Mouse (Mus musculus) cerebellum, adult 18-20 months (tissue): ENCODE data around the gene Myom1.
A peak's percentile ranks its signal among the peaks of the same experiment; 100 is the strongest.

Experiments used
- DNase-seq, 2 experiments: peaks; one replicate each; pipeline ENCODE4 v3.0.0; 2021

Gene Myom1

DNA sequence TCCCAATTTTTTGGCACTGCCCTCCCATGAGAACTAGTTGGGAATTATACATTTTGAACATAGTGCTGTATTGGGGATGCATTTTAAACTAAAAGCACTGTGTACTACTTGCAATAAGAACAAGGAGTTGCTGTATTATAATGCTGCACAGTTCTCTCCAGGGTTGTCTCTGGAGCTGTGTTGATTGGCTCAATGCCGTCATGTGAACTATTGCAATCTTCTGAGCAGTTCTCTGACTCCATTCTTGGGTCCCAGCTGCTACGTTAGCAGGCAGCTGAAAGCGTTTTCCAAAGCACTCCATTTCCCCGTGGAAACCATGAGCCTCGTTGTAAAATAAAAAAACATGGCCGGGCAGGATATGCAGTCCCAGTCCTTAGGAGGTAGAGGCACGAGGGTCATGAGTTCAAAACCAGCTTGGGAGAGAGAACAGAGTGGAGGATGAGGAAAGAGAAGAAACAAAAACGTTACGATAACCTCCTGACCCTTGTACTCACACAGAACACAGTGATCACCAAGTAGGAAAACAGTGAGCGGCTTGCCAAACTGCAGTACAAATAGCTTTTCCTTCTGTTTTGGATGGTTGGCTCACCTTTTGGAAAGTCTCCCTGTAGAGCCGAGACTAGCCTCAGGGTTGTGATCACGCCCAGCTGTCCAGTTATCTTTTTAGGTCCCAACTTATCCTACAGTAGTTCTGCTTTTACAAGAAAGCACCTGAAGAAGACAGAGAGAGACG is 60.6 kb downstream of the Myom1 start:
- no peak for DNase-seq

DNA sequence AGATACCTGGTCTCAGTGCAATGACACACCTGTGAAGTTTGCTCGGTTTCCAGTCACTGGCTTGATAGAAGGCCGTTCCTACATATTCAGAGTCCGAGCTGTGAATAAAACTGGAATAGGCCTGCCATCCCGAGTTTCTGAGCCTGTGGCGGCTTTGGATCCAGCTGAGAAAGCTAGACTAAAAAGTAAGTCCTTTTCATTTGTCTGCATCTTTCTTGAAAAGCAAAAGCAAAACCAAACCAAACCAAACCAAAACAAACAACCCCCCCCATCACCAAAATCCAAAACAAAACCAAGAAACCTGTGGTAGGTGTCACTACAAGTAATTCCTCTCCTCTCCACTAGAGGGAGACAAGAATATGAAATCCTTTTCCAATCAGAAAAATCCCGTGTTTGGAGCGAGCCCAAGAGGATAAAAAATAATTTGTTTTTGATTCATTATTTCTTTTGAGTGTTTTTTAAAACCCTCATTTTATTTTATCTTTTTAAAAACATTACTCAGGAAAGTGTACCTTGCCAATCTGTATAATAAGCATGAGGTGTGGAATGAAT is 62.1 kb downstream of the Myom1 start:
- no peak for DNase-seq

DNA sequence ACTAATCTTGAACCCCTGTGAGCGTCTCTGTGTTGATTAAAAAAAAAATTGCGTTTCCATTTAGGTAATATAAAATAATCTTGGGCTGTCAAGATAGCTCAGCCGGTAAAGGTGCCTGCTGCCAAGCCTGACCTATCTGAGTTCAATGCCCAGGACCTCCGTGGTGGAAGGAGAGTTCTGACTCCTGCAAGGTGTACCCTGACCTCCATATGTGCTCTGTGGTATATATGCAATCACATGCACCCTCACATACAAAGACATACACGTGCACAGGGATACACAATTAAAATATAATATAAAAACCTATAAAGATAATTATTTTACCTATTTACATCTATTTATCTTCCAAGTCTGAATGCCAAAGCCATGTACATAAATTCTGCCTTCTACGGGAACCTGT is 62.7 kb downstream of the Myom1 start:
- DNase-seq, result no peak

DNA sequence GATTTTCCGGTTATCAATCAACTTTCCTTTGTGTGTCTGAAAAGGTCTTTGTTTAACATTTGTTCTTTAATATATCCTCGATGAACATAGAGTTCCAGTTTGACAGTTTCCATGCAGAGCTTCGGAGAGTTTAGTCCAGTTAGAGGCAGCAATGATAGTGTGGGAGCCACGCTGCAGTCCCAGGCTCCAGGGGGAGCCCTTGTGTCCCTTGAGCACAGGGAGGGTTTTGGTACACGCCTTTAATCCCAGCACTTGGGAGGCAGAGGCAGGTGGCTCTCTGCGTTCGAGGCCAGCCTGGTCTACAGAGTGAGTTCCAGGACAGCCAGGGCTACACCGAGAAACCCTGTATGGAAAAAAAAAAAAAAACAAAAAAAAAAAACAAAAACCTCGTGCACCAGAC is 66.7 kb downstream of the Myom1 start:
- DNase-seq, result no peak

DNA sequence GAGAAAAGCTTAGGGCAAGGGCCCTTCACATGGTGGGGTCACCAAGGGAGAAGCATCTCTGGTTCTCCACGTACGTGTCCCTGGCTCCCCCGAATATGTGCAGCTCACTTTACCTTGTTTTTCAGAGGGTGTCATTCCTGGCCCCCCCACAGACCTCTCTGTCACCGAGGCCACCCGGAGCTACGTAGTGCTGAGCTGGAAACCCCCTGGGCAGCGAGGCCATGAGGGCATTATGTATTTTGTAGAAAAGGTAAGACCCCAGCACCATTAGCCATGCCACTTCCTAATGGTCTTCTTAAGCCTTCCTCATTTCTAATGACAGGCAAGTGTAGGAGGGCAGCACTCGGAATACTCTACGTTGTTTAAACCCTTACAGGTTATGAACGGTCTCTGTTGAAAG is 69.5 kb downstream of the Myom1 start:
- DNase-seq, result no peak

DNA sequence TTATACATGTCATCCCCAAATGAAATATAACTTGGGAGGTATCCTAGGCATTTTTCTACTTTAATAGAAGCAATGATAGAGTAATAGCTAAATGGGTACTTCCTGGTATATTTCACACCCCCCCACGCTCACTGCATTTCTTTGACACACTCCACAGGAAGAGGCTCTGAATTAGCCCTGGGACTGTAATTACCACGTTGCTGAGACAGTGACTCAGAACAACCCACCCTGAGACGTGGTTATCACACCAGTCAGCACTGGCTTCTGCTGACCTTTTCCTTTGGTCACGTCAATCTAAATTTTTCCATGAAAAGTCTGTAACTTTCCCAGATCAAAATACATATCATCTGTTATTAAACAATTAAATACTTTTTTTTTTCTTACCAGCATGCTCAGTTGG is 72.0 kb downstream of the Myom1 start:
- DNase-seq, result no peak

DNA sequence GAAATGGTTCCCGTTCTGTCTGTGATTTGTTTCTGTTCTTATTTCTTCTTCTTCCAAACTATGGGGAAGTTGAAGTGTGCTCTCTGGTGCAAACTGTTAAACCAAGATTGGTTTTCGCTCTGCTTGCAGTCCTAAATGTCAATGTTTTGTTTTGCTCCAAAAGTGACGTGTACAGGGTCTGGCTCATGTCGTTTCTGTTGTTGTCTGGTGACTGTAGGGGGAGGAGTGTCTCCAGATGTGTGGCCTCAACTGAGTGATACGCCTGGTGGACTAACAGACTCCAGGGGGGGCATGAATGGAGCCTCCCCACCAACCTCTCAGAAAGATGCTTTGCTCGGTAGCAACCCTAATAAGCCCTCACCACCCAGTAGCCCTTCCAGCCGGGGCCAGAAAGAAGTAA is 79.6 kb downstream of the Myom1 start:
- DNase-seq, result no peak

DNA sequence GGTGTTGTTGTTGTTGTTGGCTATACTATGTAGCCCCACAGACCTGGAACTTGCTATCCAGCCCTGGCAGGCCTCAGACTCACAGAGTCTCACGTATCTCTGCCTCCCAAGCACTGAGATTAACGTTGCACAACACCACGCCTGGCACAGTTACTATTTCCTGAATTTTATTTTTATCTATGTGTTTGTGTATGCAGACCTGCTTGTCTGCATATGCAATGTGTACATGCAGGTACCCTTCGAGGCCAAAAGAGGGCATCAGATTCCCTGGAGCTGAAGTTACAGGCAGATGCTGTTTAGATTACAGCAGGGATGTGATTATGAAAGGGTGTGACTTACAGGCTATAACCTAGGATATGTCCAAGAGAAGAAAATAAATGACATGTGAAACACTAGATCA is 84.5 kb downstream of the Myom1 start:
- no peak for DNase-seq

DNA sequence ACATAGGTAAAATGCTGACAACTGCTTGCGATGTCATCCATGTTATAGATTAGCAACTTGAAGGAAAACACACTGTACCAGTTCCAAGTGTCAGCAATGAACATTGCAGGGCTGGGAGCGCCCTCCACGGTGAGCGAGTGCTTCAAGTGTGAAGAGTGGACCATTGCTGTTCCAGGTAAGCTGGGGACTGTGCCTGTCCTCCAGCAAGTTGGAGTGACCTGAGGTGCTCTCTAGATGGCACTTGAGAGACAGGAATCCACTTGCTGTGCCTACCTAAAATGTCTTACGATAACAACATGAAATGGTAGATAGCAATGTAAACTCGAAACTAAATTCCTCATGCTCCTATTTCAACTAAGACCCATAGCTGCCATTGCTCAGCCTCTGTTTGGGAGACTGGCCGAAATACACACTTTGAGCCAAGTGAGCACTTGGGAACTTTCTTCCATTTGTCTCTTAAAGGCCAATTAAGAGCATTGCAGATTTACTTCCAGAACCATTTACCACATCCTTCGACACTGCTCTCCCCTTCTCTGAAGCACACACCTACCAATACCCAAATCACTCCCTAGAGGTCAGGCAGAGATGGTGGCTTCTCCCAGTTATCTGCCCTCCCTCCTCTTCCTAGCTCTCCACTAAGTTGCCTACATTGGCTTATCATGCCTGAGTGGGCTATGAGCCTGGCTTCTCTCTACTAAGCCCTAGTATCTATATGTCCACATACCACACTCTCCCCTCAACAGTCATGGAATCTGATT is 85.1 kb downstream of the Myom1 start:
- no peak for DNase-seq

DNA sequence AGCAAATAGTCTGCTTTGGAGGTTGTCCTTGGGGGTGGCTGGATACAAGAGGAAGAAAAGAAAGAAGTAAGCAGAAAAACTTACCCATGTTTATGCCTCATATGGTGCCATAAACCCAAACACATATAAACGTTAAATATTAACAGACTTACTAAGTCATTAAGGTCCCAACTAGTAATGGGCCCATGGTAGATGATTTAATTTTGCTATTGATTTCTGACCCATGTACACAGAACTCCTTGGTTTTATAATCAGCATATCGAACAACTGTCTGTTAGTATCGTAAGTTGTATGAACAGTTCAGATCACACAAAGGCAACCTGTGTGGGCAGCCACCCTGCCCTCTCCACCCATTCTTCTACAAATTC is 85.7 kb downstream of the Myom1 start:
- no peak for DNase-seq

DNA sequence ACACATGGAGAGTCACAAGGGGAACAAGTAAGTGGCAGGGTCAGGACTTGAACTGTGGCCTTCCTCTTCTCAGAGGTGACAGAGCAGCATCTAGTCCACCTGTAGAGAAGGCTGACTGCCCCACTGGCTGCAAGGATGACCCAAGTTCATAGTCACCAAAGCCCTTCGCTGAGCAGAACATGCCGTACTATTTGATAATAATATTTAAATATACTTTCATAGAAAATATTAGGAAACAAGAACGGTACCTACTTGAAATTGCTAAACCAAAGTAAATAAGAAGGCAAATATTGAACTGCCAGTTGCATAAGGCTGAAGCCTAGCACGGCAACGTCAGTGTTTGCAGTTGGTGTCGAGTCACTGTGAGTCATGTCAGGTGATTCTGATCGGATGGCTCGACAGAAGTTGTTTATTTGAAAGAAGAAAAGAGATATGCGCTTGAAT is 86.6 kb downstream of the Myom1 start:
- no peak for DNase-seq

DNA sequence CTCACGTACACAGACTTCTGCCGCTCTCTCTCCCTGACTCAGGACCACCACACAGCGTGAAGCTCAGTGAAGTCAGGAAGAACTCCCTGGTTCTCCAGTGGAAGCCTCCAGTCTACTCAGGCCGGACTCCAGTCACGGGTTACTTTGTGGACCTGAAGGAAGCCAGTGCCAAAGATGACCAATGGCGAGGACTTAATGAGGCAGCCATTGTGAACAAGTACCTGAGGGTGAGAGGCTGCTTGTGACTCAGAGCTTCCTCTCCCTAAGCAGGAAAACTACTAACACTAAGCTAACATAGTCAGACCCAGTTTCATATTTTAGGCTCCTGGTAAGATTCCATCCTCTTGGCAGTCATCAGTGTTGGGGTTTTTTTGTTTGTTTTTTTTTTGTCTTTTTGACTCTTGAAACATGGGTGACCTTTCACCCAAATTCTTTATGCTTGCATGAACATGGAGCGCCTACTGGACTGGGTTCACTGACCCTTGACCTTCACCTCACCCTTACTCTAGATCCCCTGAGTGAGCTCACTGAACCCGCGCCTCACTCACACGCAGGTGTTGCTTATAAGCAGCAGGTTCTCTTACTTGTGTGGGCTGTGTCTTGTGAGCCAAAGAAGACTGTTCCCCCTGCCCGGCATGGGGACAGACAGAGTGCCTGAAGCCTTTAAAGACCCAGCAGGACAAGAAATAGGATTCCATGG is 87.5 kb downstream of the Myom1 start:
- DNase-seq, result no peak

DNA sequence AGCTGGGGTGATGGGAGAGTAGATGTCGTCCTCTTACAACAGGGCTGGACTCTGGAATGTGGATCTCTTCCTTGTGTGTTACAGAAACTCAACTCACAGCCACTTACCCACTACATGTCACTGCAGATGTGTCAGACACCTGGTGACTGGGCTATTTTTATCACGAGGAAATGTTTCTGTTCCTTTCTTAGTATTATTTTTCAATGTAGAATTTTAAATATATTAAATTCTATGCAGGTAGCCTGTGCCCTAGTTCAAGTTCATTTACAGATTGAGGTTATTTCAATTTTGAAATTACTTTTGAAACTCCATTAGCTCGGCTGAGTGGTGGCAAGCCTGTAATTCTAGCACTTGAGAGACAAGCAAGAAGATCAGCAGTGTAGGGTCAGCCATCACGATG is 88.6 kb downstream of the Myom1 start:
- no peak for DNase-seq

DNA sequence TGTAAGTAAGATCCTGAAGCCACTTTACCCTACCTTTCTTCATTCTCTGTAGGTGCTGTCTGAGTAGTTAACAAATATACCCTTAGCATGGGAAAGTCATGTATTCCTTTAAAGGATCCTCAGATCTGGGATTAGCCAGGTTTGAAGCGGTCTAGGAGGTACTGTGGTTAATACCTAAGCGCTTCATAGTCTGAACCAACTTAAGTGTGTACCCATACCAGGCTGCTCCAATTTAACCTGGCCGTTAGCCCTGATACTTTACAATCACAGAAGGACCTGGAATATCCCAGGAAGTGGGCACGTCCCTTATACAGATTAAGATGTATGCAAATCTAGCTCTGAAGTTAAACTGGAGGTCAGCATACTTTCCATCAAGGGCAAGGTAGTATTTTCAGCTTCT is 89.9 kb downstream of the Myom1 start:
- no peak for DNase-seq

DNA sequence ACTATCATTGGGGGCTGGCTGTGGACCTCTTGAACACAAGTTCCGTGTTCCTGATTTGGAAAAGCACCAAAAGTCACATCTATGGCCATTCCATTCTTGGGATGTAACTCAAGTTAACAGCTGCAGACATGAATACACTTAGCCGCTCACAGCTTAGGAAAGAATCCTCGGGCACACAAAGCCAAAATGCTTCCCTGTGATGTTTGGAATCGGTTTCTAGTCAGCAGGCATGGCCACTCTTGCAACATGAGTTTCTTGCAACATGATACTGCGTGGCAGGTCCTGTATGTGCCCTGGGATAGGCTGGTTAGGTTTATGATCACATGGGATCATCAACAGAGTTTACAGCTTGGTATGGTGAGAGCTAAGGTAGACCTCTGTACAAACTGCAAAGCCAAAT is 91.4 kb downstream of the Myom1 start:
- DNase-seq, result no peak

DNA sequence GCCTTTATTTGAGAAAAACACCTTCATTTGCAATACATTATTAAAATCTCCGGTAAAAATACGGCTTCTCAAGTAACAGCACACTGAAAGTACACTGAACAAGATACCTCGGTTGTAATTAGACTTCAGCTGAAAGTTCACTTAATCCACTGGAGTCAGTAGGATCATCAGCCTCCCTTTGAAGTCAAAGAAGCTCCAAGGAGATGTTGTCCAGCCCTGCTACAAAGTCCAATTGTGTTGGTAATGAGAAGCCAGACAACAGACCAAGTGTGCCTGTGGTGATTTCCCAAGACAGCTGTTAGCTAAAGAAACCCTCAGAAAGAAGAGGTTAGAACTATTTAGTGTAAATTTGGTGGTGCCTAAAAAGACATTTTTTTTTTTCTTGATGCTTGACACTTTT is 92.0 kb downstream of the Myom1 start:
- no peak for DNase-seq

DNA sequence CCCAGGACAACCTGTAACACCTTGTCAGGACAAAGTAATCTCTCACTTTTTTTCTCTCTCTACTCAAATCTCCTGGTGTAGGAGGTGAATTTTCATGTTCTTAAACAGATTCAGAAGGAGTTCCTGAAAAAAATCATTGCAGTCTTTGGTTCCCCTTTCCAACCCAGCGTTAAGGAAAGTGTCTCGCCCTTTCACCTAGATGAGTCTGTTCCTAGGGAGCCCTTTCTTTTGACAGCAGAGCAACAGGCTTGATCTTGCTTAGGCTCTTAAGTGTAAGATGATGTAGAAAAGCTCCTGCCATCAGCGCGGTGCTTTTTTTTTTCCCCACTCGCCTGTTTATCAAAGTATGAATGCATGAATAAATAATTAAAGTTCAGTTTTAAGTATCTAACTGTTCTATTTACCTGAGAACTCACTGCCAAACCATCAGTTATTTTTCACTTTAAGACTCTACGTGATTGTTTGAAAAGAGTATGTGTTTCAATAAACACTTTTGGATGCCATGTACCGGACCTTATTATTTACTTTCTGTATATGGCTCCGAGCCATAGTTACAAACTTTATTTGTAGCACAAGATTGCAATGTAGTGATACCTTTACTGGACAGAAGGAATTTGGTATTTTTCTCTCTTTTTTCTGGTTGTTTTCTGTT is 94.2 kb downstream of the Myom1 start:
- no peak for DNase-seq

DNA sequence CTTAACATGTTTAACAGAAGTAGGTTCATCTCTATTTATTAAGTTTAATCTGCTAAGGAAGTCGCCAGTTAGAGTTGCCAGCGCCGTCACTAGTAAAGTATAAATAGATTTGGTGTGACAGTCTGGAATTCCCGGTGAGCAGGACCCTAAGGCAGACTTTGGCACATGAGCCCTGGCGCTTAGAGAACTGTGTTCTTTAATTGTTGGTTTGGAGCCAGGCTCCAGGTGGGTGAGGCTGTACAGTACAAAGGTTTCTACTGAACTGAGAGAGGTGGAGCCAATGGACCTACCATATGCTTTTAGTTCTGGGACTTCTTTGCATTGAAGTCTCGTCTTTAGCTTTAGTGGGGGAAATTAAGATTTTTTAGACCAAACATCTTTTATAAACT is 94.8 kb downstream of the Myom1 start:
- peak; percentile 2 to 13 for DNase-seq

DNA sequence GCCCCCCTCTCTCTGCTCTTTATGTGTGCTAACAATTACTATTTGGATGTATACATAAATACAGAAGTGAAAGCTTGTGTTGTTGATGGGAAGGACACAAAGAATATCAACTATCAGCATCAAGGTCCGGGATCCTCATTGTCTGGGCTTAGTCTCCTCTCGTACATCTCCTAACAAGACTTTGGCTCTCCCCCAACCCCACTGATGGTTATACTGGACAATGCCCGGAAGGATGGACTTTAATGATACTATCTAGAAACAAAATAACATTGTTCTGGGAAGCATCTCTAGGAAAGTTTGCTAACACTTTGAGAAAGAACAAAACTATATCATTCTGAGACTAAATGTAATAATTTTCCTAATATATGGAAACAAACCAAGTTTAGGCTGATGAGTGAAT is 96.2 kb downstream of the Myom1 start:
- DNase-seq, result no peak

DNA sequence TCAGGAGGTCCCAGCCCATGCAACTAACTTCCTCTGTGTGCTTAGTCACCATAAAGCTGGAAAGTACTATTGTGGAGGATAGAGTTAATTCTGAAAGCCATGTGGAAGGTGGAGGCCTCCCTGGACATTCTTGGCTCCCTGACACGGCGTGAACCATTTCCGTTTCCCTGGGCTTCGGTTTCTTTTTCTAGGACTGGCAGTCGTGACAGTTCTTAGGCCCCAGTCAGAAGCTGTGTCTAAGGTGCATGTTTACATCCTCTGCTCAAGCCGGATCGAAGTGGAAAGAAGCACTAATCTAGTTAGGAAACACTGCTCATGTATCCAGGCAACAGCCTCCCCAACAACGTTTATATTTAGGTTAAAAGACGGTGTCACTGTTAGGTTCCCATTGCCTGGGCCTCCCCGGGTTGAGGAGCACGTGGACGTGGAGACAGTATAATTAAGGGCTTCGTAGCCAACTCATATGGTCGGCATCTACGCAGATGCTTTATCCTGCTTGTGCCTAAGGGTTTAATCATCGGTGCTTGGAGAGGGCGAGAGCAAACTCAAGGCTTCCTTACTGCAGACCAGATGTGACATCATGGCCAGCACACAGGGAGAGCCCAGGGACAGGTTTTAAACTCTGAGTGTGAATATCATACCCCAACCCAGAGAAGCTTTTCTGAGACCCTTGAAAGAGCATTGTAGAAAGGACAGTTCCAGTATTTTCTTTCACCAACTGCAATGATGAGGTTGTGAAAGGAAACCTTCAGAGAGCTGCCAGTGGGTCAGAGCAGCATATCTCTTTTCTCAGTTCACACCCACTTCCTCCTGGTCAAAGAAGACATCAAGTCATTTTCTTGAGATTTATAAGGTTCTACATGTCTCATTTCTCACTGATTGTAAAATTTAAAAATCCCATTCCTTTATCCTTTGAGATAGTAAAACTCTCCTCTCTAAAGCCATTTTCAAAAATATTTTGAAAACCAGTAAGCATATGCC is 100.4 kb downstream of the Myom1 start:
- no peak for DNase-seq

DNA sequence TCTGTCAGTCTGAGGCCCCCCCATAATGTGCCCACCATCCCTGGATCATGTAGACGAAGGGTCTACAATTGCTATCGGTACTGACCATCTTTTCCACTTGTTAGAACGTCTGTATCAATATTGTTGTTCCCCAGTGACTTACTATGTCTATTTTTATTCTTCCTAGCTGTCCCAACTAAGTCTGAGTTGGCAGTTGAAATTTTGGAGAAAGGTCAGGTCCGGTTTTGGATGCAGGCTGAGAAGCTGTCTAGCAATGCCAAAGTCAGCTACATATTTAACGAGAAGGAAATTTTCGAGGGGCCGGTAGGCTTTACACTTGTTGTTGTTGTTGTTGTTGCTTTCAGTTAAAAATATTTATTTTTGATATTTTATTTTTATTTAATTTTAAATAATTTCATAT is 102.9 kb downstream of the Myom1 start:
- DNase-seq, result no peak

DNA sequence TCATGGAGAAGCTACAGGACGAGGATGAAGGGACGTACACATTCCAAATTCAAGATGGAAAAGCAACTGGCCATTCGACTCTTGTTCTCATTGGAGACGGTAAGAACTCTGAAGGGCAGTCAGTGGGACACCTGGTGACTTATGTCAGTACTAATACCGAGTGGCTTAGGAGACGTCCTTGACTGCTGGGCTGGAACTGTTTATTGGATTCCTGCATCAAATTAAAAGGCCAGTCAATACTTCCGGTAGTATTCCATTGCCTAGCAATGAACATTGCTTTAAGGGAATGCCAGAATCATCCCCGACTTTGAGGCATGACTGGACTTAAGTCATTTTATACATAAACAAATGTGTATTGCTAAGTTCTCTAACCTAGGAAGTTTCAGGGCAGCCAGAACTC is 103.8 kb downstream of the Myom1 start:
- DNase-seq, result no peak
